Mouse (Mus musculus): ENCODE results near the gene Amigo1.

- TF ChIP-seq CTCF (IDR thresholded peaks at IDR 0.05; ENCODE audit: low read depth, low read length) (no peak), GATA1 (IDR thresholded peaks at IDR 0.05; ENCODE audit: borderline replicate concordance, low read length) (no peak)
Measured at GRCm38 (mm10) chr3:108165532-108166315, 20.4 kb upstream of the Amigo1 start.
